Mouse (Mus musculus) neutrophil, adult 5-6 weeks (primary cell): ENCODE results near the gene Tet3. TPM values are rescaled to one million over a fixed set of nuclear protein-coding genes. Genes with fewer than 3 reads are reported as not detected.

Experiments used
- ATAC-seq: fragments of 151-379, 151-347 bp; 2 replicates; pipeline ENCODE4 v1.8.0; 2017; ENCODE audit warnings: mild to moderate bottlenecking, moderate TSS enrichment; ENCODE audit not compliant: insufficient number of reproducible peaks, poor library complexity, low FRiP score, severe bottlenecking; ENCODE audit errors: extremely low read depth
- total RNA-seq: library from RNA; stranded (forward); fragments of 200-1000 nt; gene quantifications from 2 replicates; pipeline ENCODE4 v1.2.3, GENCODE M21; 2017

Gene Tet3
- total RNA-seq, 1 experiment from 2014 or later: 37.2 TPM

DNA sequence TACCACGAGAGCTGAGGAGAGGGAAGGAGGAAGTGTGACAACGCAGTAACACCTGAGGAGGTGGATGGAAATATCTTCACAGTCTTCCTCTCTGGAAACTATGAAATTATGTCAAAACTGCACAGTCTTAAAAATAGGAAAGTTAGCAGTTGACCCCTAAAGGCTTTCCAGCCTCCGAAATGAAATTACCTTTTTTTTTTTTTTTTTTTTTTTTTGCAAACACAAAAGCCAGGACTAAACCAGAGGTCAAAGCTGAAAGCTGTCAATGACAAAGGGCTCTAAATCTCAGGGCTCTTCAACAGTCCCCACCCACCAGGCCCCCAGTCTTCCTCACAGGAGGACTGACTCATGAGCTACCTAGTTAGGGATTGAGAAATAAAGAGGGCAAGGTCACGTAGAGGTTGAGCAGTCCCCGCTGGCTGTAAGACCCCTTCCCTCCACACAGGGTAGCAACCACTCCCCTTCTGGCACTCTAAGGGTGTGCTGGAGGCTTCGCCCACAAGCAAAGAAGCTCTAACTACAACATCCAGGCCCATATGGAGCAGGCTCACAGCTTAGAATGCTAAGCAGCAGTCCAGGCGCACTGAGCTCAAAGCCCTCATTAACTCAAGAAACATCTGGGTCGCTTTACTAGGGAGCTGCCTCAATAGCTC, 35.4 kb downstream of the Tet3 start:
- no peak for ATAC-seq

DNA sequence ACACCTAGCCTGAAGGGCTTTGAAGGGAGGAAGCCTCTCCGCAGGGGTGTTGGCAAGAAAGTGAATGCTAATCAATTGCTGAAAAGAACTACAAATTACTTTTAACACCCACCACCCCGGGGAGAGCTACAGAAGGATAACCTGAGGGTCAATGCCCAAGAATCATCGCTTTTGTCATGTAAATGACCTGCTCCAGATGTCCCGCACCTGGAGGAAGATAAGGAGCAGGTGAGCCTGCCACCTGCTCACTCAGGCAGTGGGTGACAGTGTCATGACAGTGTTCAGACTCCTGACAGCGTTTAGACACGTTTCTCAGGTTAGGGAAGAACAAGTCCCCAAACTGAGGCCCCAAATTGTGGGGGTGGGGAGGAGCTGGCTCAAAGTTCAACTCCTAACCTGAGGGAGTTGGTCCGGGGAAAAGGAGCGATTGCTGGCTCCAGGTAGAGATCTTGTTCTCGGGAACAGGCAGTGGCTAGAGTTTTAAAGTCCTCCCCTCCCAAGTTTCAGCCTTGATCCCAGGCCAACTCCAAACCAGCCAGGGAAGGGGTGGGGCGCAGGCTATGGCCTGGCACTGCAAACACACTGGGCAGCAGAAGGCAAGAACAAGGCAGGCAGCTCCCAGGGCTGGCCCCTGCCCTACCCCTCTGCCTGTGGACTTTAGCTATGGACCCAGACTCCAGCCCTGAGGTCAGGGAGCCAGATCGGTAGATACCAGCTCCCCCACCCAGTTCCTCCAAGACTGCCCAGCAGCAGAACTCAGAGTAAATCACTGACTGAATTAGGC, 36.8 kb downstream of the Tet3 start:
- no peak for ATAC-seq

DNA sequence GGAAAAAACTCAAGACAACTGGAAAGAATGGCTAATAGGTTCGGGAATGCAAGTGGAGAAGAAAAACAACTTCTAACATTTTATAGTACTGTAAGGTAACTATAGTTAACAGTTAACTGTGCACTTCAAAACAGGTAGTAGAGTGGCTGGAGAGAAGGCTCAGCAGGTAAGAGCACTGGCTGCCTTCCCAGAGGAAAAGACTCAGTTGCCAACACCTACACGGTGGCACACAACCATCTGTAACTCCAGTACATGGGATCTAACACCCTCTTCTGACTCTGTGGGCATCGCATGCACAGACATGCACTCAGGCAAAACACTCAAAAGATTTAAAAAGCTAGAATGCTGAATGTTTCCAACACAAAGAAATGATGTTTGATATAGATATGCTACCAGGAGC, 39.4 kb downstream of the Tet3 start:
- ATAC-seq: no peak

DNA sequence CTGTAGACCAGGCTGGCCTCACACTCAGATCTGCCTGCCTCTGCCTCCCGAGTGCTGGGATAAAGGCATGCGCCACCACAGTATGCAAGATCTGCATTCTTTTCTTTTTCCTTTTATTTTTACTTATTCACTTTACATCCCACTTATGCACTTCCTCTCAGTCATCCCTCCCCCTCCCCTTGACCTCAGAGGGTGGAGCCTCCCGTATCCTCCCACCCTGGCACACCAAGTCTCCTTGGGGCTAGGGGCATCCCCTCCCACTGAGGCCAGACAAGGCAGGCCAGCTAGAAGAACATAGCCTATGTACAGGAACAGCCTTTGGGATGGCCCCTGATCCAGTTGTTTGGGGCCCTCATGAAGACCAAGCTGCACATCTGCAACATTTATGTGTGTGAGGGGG, 41.4 kb downstream of the Tet3 start:
- no peak for ATAC-seq

DNA sequence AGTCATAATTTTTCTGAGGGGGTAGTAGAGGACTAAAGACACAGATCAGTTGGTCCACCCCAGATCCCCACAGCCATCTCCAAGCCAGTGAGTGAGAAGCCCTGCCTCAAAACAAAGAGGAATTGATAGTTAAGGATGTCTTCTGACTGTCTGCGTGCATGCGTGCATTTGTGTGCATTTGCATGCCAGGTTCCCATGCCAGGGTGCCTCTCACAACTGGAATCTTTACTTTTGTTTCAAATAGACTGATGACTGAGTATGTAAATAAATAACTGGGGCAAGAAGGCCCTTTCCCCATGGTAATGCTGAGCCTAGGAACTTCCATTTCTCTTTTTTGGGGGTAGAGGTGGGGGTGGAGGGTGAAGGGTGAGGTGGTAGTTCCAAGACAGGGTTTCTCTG, 41.8 kb downstream of the Tet3 start:
- ATAC-seq: no peak

DNA sequence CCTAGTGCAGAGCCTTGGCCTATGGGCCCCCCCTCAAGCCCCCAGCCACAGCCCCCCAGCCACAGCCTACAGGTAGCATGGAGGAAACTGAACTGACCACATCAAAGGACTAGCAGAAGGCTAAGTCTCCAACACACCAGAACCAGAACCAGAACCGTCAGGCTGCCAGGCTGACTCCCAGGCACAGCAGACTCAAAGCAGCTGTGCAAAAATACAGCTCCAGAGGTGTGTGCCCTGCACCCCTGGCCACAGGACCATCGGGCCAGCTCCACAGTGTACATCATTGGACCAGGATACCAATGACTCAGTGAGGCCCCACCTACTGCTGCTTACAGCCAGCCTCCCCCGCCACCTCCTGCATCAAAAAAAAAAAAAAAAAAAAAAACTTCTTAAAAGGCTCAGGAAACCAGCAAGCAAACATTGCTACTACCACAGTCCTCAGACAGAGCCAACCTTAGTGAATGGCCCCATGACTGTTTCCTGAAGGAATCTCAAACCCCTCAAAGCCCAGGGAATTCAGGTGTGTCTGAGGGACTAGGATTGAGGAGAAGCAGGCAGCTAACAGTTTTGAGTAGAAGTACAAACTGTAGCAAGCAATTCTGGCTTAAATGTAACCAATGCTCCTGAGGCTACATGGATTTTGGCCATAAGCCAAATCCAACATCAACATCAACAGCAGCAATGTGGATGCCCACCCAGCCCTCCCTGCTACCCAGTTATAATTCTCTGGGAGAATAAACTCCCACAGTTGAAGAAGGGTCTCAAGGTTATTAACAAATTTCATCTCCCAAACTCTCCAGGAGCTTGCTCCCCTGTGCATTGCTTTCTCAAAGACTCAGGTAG, 42.4 kb downstream of the Tet3 start:
- no peak for ATAC-seq

DNA sequence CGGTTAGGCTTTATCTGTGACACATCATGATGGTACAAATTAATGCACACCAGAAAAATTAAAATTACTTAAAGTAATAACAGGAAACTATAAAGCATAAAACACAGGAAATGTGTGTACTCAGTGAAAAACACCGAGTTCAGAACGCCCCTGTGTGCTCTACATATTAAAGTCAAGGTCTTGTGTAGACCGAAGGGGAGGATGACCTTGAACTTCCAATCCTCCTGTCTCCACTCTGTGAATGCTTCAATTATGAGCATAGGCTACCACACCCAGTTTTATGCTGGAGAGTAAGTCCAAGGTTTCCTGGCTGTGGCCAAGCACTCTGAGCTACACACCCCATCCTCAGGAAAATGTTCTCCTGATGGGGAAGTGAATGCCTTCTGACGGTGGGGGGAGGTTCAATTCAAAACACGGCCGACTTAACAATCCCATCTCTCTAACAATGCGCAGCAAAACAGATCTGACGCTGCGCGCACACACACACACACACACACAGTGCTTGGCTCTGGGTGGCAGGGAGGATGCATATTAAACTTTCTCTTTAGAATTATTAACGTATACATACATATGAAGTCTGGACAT, 43.4 kb downstream of the Tet3 start:
- ATAC-seq: no peak

DNA sequence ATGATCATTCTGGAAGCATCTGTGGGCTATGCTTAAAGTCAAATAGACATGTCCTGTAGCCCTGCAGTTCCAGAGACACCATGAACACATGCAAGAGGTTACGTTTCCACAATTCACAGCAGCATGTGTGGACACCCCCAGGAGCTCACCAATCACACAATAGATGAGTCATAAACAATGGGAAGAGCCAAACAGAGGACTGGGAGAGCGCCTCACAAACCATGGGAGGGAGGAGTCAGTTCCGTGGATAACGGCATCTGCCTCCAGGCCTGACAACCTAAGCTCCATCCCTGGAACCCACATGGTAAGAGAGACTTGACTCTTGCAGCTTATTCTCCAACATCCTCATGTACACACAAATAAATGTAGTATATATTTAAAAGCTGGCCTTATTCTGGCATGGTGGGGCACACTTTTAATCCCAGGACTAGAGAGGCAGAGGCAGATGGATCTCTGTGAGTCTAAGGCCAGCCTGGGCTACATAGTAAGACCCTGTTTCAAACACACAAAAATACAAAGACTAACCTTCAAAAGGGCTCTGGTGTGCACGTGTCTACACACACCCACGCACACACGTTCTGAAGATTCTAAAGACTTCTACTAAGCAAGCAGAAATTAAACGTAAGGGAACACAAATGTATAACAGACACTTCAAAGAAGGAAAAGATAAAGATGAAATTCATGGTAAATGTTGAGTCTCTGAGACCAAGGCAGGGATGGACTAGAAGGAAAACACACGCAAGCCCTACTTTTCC, 44.1 kb downstream of the Tet3 start:
- ATAC-seq: no peak

DNA sequence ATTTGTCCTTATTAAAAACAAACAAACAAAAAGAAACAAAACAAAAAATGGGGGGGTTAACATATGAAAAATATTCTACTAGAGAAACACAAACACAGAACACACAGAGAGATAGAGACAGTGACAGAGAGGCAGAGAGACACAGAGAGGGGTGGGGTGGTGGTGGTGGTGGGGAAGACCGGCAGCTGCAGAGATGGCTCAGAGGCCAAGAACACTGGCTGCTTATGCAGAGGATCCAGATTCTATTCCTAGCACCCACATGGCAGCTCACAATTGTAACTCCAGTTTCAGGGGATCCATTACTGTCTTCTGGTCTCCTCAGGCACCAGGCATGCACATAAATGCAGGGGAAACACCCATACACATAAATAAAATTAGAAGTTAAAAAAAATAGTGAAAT, 45.2 kb downstream of the Tet3 start:
- ATAC-seq: no peak

DNA sequence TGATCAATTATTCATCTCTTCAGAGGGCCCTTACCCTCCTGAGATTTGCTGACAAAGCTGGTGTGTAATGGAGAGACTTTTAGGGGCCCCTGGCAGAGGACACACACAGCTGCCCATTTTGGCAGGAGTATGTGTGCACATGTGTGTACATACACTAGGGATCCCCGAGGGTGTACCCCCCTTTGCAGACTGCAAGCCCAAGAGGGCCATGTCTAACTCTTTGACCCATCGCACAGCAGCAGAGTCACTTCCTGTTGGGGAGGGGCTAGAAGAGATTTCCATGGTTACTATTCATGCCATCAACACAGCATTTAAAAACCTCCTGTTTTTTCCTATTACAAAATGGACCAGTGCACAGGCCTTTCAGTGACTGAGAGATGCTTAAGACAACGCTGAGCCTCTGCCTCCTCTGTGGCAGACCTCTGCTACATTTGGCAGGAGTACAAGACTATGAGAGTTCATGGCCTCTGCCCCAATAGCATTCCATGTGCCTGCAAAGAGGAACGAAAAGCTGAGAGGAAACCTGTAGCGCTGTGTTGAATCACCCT, 46.0 kb downstream of the Tet3 start:
- ATAC-seq: peak; percentile 48; the same call in 1 of the 2 replicates

DNA sequence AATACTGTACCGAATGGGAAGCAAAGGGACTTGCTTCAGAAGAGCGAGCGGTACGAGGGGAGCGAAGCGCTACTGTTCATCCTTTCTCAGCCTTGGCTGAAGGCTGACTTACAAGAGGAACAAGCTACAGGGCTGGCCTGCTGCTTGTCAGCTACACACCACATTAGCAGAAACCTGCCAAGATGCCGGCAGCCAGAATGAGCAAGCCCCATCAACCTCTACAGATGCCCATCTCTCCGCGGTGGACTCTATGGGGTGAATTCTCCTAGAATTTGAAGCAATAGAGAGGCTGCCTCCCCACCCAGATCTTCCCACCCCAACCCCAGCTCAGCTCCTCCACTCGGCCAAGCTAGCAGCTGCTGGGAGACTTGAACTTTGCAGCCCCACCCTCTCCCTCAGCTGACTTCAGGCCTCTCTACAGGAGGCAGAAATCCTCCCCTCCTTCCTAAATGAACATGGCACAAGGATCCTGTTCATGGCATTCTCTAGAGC, 46.5 kb downstream of the Tet3 start:
- no peak for ATAC-seq

DNA sequence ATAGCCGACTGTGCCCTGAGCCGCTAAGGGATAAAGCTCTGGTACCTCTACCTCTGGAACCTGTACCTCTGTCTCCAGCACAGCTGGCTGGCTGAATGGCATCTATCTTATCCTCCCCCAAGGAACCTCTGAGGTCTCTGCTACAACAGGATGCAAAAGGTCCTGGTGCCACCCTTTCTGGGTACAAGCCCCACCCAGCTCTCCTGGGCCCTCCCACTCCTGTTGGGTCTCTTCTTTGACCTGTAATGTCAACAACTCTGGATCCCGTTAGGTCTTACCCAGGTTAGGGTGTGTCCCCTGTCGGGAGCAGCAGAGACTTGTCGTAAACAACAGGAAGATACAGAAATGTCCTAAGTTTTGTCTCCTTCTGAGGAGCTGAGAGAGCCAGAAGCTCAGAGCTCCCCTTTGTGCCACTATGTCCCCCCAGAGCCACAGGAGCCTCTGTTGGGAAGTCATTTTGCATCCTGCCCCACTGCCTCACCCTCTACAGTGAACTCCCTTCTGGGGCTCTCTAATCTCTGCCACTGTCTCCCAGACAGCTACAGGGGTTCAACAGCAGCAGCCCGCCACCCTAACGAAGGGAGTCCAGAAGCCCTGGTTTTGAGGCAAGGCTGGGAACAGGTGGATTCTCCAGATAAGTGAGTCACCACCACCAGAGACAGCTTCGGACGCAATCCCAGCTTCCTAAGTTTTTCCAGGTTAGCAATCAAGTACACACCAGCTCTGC, 47.1 kb downstream of the Tet3 start:
- ATAC-seq: no peak

DNA sequence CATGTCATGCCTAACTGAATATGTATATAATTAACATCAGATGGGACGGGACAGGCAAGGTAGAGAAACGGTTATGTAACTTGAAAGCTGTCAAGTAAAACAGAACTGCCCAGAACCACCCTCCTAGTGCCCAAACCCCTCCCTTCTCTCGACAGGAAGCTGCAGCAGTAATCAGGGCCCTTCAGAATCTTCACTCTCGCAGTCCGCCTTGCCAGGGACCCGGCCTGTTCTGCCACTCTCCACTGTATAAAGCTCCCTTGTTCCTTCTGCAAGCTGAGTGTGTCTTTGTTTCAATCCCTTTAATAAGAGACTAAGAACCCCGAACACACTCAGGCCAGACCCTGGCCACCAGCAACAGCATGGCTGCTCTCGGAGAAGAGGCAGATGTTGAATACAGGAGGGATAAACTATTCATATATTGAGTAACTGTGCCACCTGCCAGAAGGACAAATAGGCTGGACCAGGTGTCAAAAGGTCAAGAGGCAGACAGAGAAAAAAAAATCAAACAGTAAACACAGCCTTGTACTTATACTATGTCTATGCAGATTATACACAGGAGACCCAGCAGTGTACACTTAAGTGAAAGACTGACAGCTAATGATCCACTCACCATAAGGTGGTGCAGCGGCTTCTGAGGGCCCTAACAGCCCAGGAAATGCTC, 48.7 kb downstream of the Tet3 start:
- ATAC-seq: no peak

DNA sequence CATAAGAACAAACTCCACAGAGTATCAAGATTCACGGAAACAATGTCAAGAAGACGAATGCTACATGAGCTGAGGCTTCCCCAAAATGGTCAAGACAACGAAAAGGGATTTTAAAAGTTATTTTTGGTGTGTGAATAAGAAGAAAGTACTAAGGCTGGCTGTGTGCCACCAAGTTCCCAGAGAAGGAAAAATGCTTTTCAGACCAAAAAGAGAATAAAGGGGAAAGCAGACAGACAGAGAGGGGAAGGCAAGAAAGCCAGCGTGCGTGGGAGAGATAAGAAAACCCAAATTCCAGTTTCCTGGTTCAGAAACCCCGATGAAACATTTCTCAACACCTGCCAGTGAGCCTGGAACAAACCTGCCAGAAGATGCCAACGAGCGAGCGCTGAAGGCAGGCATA, 50.4 kb downstream of the Tet3 start:
- ATAC-seq: no peak

DNA sequence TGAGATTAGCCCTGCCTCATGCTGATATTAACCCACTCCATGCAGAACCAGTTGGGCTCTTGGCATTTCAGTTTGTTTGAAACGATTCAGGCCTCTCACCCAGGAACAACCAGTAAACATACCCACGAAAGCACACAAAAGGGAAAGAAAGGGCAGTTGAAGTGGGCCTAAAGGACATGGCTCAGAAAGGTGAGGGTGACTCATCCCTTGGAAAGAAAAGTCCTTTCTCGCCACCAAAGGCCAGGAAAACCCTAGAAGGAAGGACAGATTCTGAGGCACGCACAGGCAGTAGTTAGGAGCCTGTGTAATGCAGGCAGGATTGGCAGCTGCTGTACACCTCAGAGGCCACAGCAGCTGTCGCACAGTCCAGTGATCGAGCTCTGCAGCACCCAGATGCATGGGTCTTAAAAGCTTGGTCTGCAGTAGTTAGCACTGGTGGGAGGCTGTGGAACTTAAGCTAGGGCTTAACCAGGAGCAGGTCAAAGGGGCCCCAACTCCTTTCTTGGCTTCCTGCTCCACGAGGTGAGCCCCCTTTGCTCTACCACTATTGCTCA, 53.3 kb downstream of the Tet3 start:
- ATAC-seq: no peak

DNA sequence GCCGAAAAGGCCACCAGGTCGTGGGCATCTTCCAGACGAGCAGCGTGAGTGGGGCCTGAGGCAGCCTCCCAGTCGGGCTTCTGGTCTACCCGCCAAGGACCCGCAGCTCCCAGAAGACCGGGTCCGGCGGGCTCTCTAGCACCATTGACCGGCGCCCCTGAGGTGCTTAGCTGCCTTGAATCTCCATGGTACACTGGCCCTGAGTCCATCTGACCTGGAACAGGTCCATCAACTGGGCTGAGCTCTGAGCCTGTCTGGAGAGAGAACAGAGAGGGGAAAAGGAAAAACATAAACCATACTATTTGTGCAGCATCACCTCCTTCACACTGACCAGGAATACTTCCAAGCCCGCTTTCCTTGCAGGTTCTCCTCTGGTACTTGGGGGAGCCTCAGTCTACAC, 54.3 kb downstream of the Tet3 start:
- no peak for ATAC-seq

DNA sequence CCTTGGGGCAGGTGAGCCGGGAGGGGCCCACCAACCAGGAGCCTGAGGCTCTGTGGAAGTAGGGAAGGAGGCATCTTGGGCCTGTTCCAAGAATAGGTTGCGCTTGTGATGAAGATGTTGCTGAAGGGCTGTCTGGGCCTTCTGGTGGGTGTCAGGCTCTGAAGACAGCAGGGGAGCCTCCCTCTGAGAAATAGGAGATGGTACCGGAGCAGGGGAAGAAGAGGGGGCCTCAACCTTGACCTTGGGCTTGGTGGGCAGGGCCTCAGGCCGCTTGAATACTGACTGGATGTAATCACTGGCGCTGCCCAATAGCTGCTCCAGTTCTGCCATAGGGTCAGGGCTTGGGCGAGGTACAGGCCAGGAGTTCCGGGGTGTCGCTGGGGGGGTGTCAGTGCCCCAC, 55.4 kb downstream of the Tet3 start:
- ATAC-seq: no peak
